Mouse (Mus musculus) heart, postnatal 0 days (tissue): Measurements from ENCODE around the gene Nanp.

Experiments
- CTCF ChIP-seq: IDR thresholded peaks from 2 replicates; pipeline ENCODE4 v1.5.1; 2016; ENCODE audit warnings: antibody characterized with exemption, control low read depth, low read depth
- EP300 ChIP-seq: IDR thresholded peaks from 2 replicates; pipeline ENCODE4 v1.6.1; 2016; ENCODE audit warnings: antibody characterized with exemption, low read depth

DNA sequence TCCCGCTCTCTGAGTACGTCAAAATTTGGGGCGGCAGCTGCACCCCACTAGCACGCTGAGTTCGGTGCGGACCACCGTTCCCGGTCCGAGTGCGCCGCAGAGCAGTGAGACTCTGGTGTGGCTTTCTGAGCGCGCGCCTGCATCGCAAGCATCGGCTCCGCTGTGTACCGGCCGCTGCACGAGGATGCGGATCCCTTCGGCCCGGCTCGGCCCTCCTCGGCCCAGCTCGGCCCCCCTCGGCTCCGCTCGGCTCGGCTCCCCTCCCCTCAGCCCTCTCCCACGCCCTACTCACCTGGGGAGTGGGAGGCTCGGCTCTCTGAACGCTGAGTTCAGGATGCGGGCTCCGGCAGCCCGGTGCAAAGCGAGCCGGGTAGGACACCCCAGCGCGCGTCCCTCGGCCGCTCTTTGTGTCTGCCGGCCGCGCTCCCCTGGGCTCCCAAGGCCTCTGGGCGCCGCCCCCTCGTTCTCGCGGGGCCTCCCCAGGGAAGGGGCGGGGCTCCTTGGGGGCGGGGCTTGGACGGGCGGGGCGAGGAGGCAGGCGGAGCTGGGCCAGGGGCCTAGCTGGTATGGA lies 30.2 kb downstream of the Nanp start:
- TF ChIP-seq EP300, result no peak
- no peak for TF ChIP-seq CTCF
